Mouse (Mus musculus): ENCODE results near the gene Bcl2l1. TPM values are rescaled to one million over a fixed set of nuclear protein-coding genes. Genes with fewer than 3 reads are reported as not detected.

The Bcl2l1 gene
- total RNA-seq, 2 experiments from 2014 or later: 124 to 130 TPM

- DNase-seq (ENCODE audit: low spot score in 2 of 2): no peak
Observed at GRCm38 (mm10) chr2:152804408-152805110, 27.0 kb downstream of the Bcl2l1 start.

GRCm38 (mm10) chr2:152803081-152803480, 28.4 kb downstream of the Bcl2l1 start:
- no peak for DNase-seq (ENCODE audit: low spot score in 2 of 2)

GRCm38 (mm10) chr2:152802303-152802702, 29.2 kb downstream of the Bcl2l1 start:
- no peak for DNase-seq (ENCODE audit: low spot score in 2 of 2)

- no peak for DNase-seq (ENCODE audit: low spot score in 2 of 2)
Observed at GRCm38 (mm10) chr2:152800762-152801113, 30.8 kb downstream of the Bcl2l1 start.

GRCm38 (mm10) chr2:152799954-152800761, 31.4 kb downstream of the Bcl2l1 start:
- no peak for DNase-seq (ENCODE audit: low spot score in 2 of 2)

GRCm38 (mm10) chr2:152797589-152797988, 33.9 kb downstream of the Bcl2l1 start:
- DNase-seq (ENCODE audit: low spot score in 2 of 2): no peak

GRCm38 (mm10) chr2:152794281-152794827, 37.2 kb downstream of the Bcl2l1 start:
- no peak for DNase-seq (ENCODE audit: low spot score in 2 of 2)

- peak in 1 of 2 experiments; percentile 44 for DNase-seq (ENCODE audit: low spot score in 2 of 2)
Observed at GRCm38 (mm10) chr2:152793381-152793780, 38.1 kb downstream of the Bcl2l1 start.

GRCm38 (mm10) chr2:152792461-152792860, 39.1 kb downstream of the Bcl2l1 start:
- DNase-seq (ENCODE audit: low spot score in 2 of 2): no peak

- no peak for DNase-seq (ENCODE audit: low spot score in 2 of 2)
Observed at GRCm38 (mm10) chr2:152789591-152789999, 41.9 kb downstream of the Bcl2l1 start.

GRCm38 (mm10) chr2:152788892-152789421, 42.6 kb downstream of the Bcl2l1 start:
- peak; percentile 36 to 49 for DNase-seq (ENCODE audit: low spot score in 2 of 2)

- DNase-seq (ENCODE audit: low spot score in 2 of 2): no peak
Observed at GRCm38 (mm10) chr2:152787543-152787942, 44.0 kb downstream of the Bcl2l1 start.

GRCm38 (mm10) chr2:152787136-152787535, 44.4 kb downstream of the Bcl2l1 start:
- no peak for DNase-seq (ENCODE audit: low spot score in 2 of 2)

GRCm38 (mm10) chr2:152785446-152786350, 45.8 kb downstream of the Bcl2l1 start:
- peak; percentile 84 to 87 for DNase-seq (ENCODE audit: low spot score in 2 of 2)

- DNase-seq (ENCODE audit: low spot score in 2 of 2): no peak
Observed at GRCm38 (mm10) chr2:152784640-152785039, 46.9 kb downstream of the Bcl2l1 start.

GRCm38 (mm10) chr2:152783241-152783640, 48.3 kb downstream of the Bcl2l1 start:
- DNase-seq (ENCODE audit: low spot score in 2 of 2): no peak

GRCm38 (mm10) chr2:152782656-152783055, 48.9 kb downstream of the Bcl2l1 start:
- DNase-seq (ENCODE audit: low spot score in 2 of 2): no peak

- DNase-seq (ENCODE audit: low spot score in 2 of 2): no peak
Observed at GRCm38 (mm10) chr2:152781031-152781711, 50.4 kb downstream of the Bcl2l1 start.

GRCm38 (mm10) chr2:152780466-152780865, 51.1 kb downstream of the Bcl2l1 start:
- DNase-seq (ENCODE audit: low spot score in 2 of 2): no peak

- DNase-seq (ENCODE audit: low spot score in 2 of 2): no peak
Observed at GRCm38 (mm10) chr2:152777081-152777480, 54.4 kb downstream of the Bcl2l1 start.
